Mouse (Mus musculus) lung, adult 2 months (tissue): ENCODE data around the gene Emc9.
A peak's percentile ranks its signal among the peaks of the same experiment; 100 is the strongest.

ENCODE experiments used
- CTCF ChIP-seq: fragments of 200-500 bp; IDR thresholded peaks from 2 replicates; pipeline ENCODE4 v1.5.1; 2011; ENCODE audit warnings: mild to moderate bottlenecking, low read length, control low read depth; ENCODE audit not compliant: insufficient read depth
- POLR2A ChIP-seq: fragments of 200-500 bp; IDR thresholded peaks from 2 replicates; pipeline ENCODE4 v1.6.1; 2011; ENCODE audit warnings: low read depth, mild to moderate bottlenecking, control low read depth, low read length, borderline replicate concordance; ENCODE audit errors: extremely low read depth

- TF ChIP-seq CTCF (peak; percentile 90), POLR2A (no peak)
Observed at GRCm38 (mm10) chr14:55629312-55629711, 44.2 kb upstream of the Emc9 start.
